Mouse (Mus musculus): ENCODE results near the gene Rfx4.

DNA sequence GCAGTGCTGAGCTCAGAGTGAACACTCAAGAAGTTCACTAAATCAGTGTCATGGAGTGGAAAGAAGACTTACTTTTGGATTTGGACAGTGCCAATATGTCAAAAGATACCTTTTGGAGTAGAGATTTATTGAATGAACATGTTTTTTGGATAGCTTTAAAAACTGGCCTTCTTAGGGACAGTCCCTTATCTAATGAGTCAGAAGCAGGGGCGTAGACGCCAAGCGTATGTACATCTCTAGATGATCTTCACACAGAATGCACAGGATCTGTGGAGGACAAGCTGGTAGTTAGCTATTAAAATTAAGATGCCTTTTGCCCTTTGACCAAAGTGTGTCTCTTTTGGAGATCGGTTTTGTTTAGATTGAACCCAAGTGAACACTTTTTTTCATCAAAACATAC is 171.0 kb downstream of the Rfx4 start:
- TF ChIP-seq POLR2A (IDR thresholded peaks at IDR 0.05; ENCODE audit: insufficient read depth, low read length) (no peak), CTCF (IDR thresholded peaks at IDR 0.05; ENCODE audit: low read depth, low read length) (no peak)
